Mouse (Mus musculus): ENCODE measurements around the gene Mrps25. TPM values are rescaled to one million over a fixed set of nuclear protein-coding genes. Genes with fewer than 3 reads are reported as not detected.

The Mrps25 gene
- polyA plus RNA-seq, 1 experiment from 2014 or later = 86.2 TPM

DNA sequence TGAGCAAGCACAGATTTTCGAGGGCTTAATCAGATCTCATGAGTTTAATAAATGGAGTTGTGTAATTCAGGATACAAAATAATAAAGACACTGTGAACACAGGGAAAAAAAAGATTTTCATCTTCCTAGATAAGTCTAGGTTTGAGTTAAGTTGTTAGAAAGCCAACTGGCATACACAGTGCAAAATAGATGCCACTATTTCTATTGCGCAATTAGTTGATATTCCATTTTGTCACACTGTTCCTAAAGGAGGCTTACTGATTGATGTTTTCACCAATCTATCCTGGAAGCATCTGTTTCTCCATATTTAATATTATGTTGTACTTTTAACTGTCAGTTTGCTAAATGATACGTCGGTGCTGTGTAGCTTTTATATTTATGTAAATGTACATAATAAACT, 38.0 kb downstream of the Mrps25 start:
- Histone ChIP-seq H3K36me3 (ENCODE audit: control insufficient read depth, insufficient read depth, low read length) (peaks cover 4% of the 10 kb centered on the region), H3K27me3 (ENCODE audit: control insufficient read depth, insufficient read depth, low read length) (no peaks in the 10 kb centered on the region), H3K9me3 (ENCODE audit: control insufficient read depth, low read length) (no peaks in the 10 kb centered on the region), H3K4me2 (ENCODE audit: low read depth, low read length, severe bottlenecking) (no peak overlapping the region), H3K9ac (ENCODE audit: low read length) (no peak overlapping the region), H3K4me1 (replicated peaks; ENCODE audit: control insufficient read depth, insufficient read depth, low read length) (no peaks in the 10 kb centered on the region), H3K4me3 (ENCODE audit: low read depth, low read length) (no peak overlapping the region), H3K27ac (ENCODE audit: low read depth, low read length) (no peak overlapping the region)
- DNase-seq (ENCODE audit: low spot score) (no peak), ATAC-seq (replicated peaks; ENCODE audit: low FRiP score) (no peak)
- WGBS = 95% methylated on average over 4 of the region's 4 CpGs

DNA sequence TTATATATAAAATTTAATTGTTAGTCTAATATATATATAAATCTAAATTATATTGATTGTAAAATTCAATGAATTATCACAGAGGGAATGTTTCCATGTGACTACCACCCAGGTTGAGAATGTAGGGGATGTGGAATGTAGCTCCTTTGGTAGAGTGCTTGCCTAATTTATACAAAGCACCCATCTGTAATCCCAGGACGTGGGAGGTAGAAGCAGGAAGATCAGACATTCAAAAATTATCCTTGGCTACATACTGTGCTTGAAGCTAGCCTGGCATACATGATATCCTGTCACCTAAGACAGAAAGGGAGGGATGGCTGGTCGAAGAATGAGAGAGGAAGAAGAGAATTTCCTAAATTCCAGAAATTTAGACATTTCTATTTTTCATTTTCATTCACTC, 47.5 kb downstream of the Mrps25 start:
- 84% methylated on average over 2 of the region's 2 CpGs for WGBS
- DNase-seq (ENCODE audit: low spot score) = no peak
- no peaks in the 10 kb centered on the region for H3K27me3 ChIP-seq (ENCODE audit: control insufficient read depth, insufficient read depth, low read length)
- H3K9me3 ChIP-seq (ENCODE audit: control insufficient read depth, low read length) = no peaks in the 10 kb centered on the region
- H3K36me3 ChIP-seq (ENCODE audit: control insufficient read depth, insufficient read depth, low read length) = peaks cover 2% of the 10 kb centered on the region; the same call in 1 of the 2 replicates
- no peak overlapping the region for H3K9ac ChIP-seq (ENCODE audit: low read length)
- no peak overlapping the region for H3K4me2 ChIP-seq (ENCODE audit: low read depth, low read length, severe bottlenecking)
- H3K4me3 ChIP-seq (ENCODE audit: low read depth, low read length) = no peak overlapping the region
- H3K27ac ChIP-seq (ENCODE audit: low read depth, low read length) = no peak overlapping the region
- no peak for ATAC-seq (replicated peaks; ENCODE audit: low FRiP score)
- no peaks in the 10 kb centered on the region for H3K4me1 ChIP-seq (replicated peaks; ENCODE audit: control insufficient read depth, insufficient read depth, low read length)

DNA sequence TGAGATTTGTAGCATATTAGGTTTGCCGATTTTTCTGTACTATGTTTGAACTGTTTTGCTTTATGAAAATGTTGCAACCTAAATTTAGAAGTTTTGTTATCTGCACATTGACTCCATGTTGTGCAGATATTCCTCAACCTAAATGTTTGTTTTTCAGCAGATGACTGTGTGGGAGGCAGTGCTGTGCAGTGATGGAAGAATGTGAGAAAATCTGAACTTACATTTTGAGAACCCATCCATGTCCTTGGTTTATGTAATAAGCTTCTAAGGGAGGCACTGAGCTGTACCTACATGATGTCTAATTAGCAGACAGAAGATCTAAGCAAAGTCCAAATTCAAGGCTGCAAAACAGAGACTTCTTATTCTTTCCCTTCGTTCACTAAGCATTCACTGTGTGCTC, 50.2 kb downstream of the Mrps25 start:
- H3K9me3 ChIP-seq (ENCODE audit: control insufficient read depth, low read length) = no peaks in the 10 kb centered on the region
- DNase-seq (ENCODE audit: low spot score) (no peak), ATAC-seq (replicated peaks; ENCODE audit: low FRiP score) (no peak)
- 97% methylated on average over 2 of the region's 2 CpGs for WGBS
- no peak overlapping the region for H3K27ac ChIP-seq (ENCODE audit: low read depth, low read length)
- no peak overlapping the region for H3K9ac ChIP-seq (ENCODE audit: low read length)
- H3K4me3 ChIP-seq (ENCODE audit: low read depth, low read length) = no peak overlapping the region
- peaks cover 2% of the 10 kb centered on the region; the same call in 1 of the 2 replicates for H3K36me3 ChIP-seq (ENCODE audit: control insufficient read depth, insufficient read depth, low read length)
- no peak overlapping the region for H3K4me2 ChIP-seq (ENCODE audit: low read depth, low read length, severe bottlenecking)
- no peaks in the 10 kb centered on the region for H3K4me1 ChIP-seq (replicated peaks; ENCODE audit: control insufficient read depth, insufficient read depth, low read length)
- H3K27me3 ChIP-seq (ENCODE audit: control insufficient read depth, insufficient read depth, low read length) = no peaks in the 10 kb centered on the region

DNA sequence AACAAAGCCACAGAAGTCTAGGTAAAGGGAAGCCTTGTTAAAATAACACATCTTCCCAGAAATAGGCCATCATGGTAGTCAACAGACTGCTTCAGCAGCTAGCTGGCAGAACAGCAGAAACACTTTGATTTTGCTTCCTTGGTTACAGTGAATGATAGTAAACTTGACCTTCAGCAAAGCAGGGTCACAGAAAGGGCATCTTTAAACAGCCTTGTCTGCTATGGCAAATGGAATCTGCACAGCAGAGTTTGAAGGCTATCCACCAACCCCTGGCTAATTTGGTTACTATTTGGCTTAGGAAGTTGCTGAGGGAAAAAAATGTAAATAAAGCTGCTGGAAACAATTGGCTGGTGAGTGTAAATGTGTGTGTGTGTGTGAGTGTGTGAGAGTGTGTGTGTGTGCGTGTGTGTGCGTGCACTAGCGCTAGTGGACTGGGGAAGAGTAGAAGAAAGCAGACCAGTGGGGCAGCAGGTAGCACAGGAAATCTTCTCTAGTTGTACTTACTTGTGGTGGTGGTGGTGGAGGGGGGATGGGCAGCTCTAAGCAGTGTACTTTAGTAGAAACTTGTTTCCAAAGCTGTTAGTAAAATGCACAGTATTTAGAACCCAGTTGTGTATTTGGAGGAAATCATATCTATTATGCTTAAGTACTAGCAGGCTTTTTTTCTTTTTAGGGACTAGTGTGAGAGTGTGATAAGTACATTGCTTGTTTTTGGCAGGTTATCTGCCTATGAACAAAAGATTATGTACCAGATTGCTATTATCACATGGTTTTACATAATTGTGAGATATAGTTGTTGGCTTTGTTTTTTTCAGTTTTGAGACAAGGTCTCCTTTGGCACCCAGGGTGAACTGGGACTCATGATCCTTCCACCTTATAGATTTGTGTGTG, 51.6 kb downstream of the Mrps25 start:
- DNase-seq (ENCODE audit: low spot score) = no peak

DNA sequence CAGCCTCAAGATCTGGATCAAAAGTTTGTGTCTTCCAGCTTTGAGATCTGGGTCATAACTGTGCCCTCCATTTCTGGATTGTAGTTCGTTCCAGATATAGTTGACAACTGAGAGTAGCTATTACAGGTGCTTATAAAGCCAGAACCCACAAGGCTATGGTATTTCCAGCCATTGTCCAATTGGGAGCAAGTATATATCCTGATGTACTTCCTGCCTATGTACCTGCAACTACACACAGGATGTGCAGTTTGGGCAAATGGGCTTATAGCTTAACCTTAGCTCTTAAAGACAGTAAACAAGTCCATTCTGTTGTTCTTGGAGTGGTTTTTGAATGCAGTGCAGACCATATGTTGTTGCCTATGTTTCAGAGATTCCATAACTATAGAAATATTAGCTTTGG, 52.4 kb downstream of the Mrps25 start:
- Histone ChIP-seq H3K27ac (ENCODE audit: low read depth, low read length) (no peak overlapping the region), H3K9ac (ENCODE audit: low read length) (no peak overlapping the region), H3K27me3 (ENCODE audit: control insufficient read depth, insufficient read depth, low read length) (no peaks in the 10 kb centered on the region), H3K36me3 (ENCODE audit: control insufficient read depth, insufficient read depth, low read length) (peaks cover 2% of the 10 kb centered on the region; the same call in 1 of the 2 replicates), H3K4me2 (ENCODE audit: low read depth, low read length, severe bottlenecking) (no peak overlapping the region), H3K9me3 (ENCODE audit: control insufficient read depth, low read length) (no peaks in the 10 kb centered on the region), H3K4me3 (ENCODE audit: low read depth, low read length) (no peak overlapping the region), H3K4me1 (replicated peaks; ENCODE audit: control insufficient read depth, insufficient read depth, low read length) (no peaks in the 10 kb centered on the region)
- DNase-seq (ENCODE audit: low spot score) (no peak), ATAC-seq (replicated peaks; ENCODE audit: low FRiP score) (no peak)
- 93% methylated on average over 1 of the region's 1 CpGs for WGBS

More for the DNA sequence above, 51.6 kb downstream of the Mrps25 start:
- Histone ChIP-seq H3K4me1 (replicated peaks; ENCODE audit: control insufficient read depth, insufficient read depth, low read length) (no peaks in the 10 kb centered on the region), H3K9me3 (ENCODE audit: control insufficient read depth, low read length) (no peaks in the 10 kb centered on the region), H3K4me2 (ENCODE audit: low read depth, low read length, severe bottlenecking) (no peak overlapping the region), H3K9ac (ENCODE audit: low read length) (no peak overlapping the region), H3K27ac (ENCODE audit: low read depth, low read length) (no peak overlapping the region), H3K36me3 (ENCODE audit: control insufficient read depth, insufficient read depth, low read length) (peaks cover 2% of the 10 kb centered on the region; the same call in 1 of the 2 replicates), H3K27me3 (ENCODE audit: control insufficient read depth, insufficient read depth, low read length) (no peaks in the 10 kb centered on the region), H3K4me3 (ENCODE audit: low read depth, low read length) (no peak overlapping the region)
- no peak for ATAC-seq (replicated peaks; ENCODE audit: low FRiP score)
- WGBS = 94% methylated on average over 3 of the region's 3 CpGs

DNA sequence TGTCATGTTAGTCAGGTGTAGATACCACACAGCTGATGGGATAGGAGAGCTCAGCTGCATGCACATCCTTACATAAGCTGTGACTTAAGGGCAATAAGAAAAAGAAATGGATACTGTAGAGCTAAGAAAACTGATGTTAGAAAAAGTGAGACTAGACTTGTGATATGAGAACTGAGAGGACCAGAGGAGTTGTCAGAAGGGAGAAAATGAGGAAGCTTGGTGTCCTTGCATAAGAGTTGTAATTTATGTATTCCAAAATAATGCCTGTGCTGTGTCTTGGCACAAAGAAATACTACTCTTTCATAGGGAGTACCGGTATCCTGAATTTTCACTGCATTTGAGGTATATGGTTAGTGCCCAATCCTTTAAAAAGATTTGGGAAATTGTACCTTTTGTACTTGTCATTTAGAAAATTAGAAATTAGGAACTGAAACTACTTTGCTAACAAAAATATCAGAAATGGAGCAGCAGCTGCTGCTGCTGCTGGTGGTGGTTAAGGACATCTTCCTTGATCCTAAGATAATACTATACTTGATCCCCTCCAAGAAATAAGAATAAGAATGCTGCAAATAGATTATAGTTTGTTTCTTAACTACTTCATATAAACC, 56.9 kb downstream of the Mrps25 start:
- Histone ChIP-seq H3K4me1 (replicated peaks; ENCODE audit: control insufficient read depth, insufficient read depth, low read length) (no peaks in the 10 kb centered on the region), H3K9ac (ENCODE audit: low read length) (no peak overlapping the region), H3K4me2 (ENCODE audit: low read depth, low read length, severe bottlenecking) (no peak overlapping the region), H3K27me3 (ENCODE audit: control insufficient read depth, insufficient read depth, low read length) (no peaks in the 10 kb centered on the region), H3K36me3 (ENCODE audit: control insufficient read depth, insufficient read depth, low read length) (no peaks in the 10 kb centered on the region), H3K4me3 (ENCODE audit: low read depth, low read length) (no peak overlapping the region), H3K9me3 (ENCODE audit: control insufficient read depth, low read length) (no peaks in the 10 kb centered on the region), H3K27ac (ENCODE audit: low read depth, low read length) (no peak overlapping the region)
- no peak for ATAC-seq (replicated peaks; ENCODE audit: low FRiP score)
- WGBS = 92% methylated on average over 1 of the region's 1 CpGs
- no peak for DNase-seq (ENCODE audit: low spot score)

DNA sequence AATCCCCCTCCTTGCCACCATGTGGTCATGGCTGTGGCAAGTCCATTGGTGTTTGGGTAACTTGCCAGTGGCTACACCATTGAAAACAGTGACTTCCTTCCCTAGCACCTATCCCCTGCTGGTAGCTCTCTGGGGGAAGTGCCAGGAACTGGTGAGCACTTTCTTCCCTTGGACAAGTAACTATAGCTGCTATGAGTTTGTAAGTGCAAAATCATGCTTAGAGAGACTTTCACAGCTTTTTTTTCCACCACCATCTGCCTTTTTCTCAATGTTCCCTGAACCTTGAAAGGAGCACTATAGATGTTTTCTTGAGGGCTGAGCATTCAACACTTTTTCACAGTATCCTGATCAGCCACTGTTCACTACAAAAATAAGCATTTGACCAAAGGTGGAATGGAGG, 59.3 kb downstream of the Mrps25 start:
- H3K4me2 ChIP-seq (ENCODE audit: low read depth, low read length, severe bottlenecking) = no peak overlapping the region
- H3K27ac ChIP-seq (ENCODE audit: low read depth, low read length) = no peak overlapping the region
- ATAC-seq (replicated peaks; ENCODE audit: low FRiP score) (no peak), DNase-seq (ENCODE audit: low spot score) (no peak)
- no peaks in the 10 kb centered on the region for H3K27me3 ChIP-seq (ENCODE audit: control insufficient read depth, insufficient read depth, low read length)
- H3K9me3 ChIP-seq (ENCODE audit: control insufficient read depth, low read length) = no peaks in the 10 kb centered on the region
- no peak overlapping the region for H3K9ac ChIP-seq (ENCODE audit: low read length)
- no peaks in the 10 kb centered on the region for H3K4me1 ChIP-seq (replicated peaks; ENCODE audit: control insufficient read depth, insufficient read depth, low read length)
- H3K36me3 ChIP-seq (ENCODE audit: control insufficient read depth, insufficient read depth, low read length) = no peaks in the 10 kb centered on the region
- no peak overlapping the region for H3K4me3 ChIP-seq (ENCODE audit: low read depth, low read length)
